Mouse (Mus musculus): ENCODE results near the gene Fam189a1.

Gene Fam189a1

GRCm38 (mm10) chr7:64949910-64950770 lies 206.2 kb downstream of the Fam189a1 start:
- DNase-seq (ENCODE audit: low read depth): peak; percentile 0

- DNase-seq (ENCODE audit: low read depth): no peak
Measured at GRCm38 (mm10) chr7:64949465-64949864, 206.9 kb downstream of the Fam189a1 start.

- DNase-seq (ENCODE audit: low read depth): no peak
Measured at GRCm38 (mm10) chr7:64944686-64945085, 211.7 kb downstream of the Fam189a1 start.

GRCm38 (mm10) chr7:64944175-64944574 lies 212.2 kb downstream of the Fam189a1 start:
- no peak for DNase-seq (ENCODE audit: low read depth)

- no peak for DNase-seq (ENCODE audit: low read depth)
Measured at GRCm38 (mm10) chr7:64936927-64937326, 219.4 kb downstream of the Fam189a1 start.

GRCm38 (mm10) chr7:64934115-64934514 lies 222.3 kb downstream of the Fam189a1 start:
- no peak for DNase-seq (ENCODE audit: low read depth)

- no peak for DNase-seq (ENCODE audit: low read depth)
Measured at GRCm38 (mm10) chr7:64930980-64931379, 225.4 kb downstream of the Fam189a1 start.

GRCm38 (mm10) chr7:64923918-64924317 lies 232.5 kb downstream of the Fam189a1 start:
- DNase-seq (ENCODE audit: low read depth): no peak

- no peak for DNase-seq (ENCODE audit: low read depth)
Measured at GRCm38 (mm10) chr7:64921189-64921588, 235.2 kb downstream of the Fam189a1 start.

- no peak for DNase-seq (ENCODE audit: low read depth)
Measured at GRCm38 (mm10) chr7:64920735-64921134, 235.6 kb downstream of the Fam189a1 start.

- no peak for DNase-seq (ENCODE audit: low read depth)
Measured at GRCm38 (mm10) chr7:64916654-64917053, 239.7 kb downstream of the Fam189a1 start.

GRCm38 (mm10) chr7:64915121-64915520 lies 241.2 kb downstream of the Fam189a1 start:
- DNase-seq (ENCODE audit: low read depth): no peak

- no peak for DNase-seq (ENCODE audit: low read depth)
Measured at GRCm38 (mm10) chr7:64911945-64912344, 244.4 kb downstream of the Fam189a1 start.

GRCm38 (mm10) chr7:64910208-64910607 lies 246.2 kb downstream of the Fam189a1 start:
- no peak for DNase-seq (ENCODE audit: low read depth)

GRCm38 (mm10) chr7:64906955-64907354 lies 249.4 kb downstream of the Fam189a1 start:
- DNase-seq (ENCODE audit: low read depth): peak; percentile 43

GRCm38 (mm10) chr7:64905506-64905905 lies 250.9 kb downstream of the Fam189a1 start:
- no peak for DNase-seq (ENCODE audit: low read depth)

GRCm38 (mm10) chr7:64900249-64900648 lies 256.1 kb downstream of the Fam189a1 start:
- DNase-seq (ENCODE audit: low read depth): no peak

GRCm38 (mm10) chr7:64896587-64896986 lies 259.8 kb downstream of the Fam189a1 start:
- DNase-seq (ENCODE audit: low read depth): no peak

- no peak for DNase-seq (ENCODE audit: low read depth)
Measured at GRCm38 (mm10) chr7:64895685-64896101, 260.7 kb downstream of the Fam189a1 start.

GRCm38 (mm10) chr7:64891139-64891538 lies 265.2 kb downstream of the Fam189a1 start:
- DNase-seq (ENCODE audit: low read depth): peak; percentile 43

GRCm38 (mm10) chr7:64889919-64890318 lies 266.5 kb downstream of the Fam189a1 start:
- peak; percentile 51 for DNase-seq (ENCODE audit: low read depth)

GRCm38 (mm10) chr7:64884187-64884862 lies 272.0 kb downstream of the Fam189a1 start:
- no peak for DNase-seq (ENCODE audit: low read depth)

GRCm38 (mm10) chr7:64882243-64882642 lies 274.1 kb downstream of the Fam189a1 start:
- no peak for DNase-seq (ENCODE audit: low read depth)
